Mouse (Mus musculus): ENCODE measurements around the gene Defb35. TPM values are rescaled to one million over a fixed set of nuclear protein-coding genes. Genes with fewer than 3 reads are reported as not detected.

Defb35 gene
- 1 to 10 TPM in 1 of 2 experiments, not detected in 1; 3.7 TPM for polyA plus RNA-seq (2017; shearing (Covaris generic))

DNA sequence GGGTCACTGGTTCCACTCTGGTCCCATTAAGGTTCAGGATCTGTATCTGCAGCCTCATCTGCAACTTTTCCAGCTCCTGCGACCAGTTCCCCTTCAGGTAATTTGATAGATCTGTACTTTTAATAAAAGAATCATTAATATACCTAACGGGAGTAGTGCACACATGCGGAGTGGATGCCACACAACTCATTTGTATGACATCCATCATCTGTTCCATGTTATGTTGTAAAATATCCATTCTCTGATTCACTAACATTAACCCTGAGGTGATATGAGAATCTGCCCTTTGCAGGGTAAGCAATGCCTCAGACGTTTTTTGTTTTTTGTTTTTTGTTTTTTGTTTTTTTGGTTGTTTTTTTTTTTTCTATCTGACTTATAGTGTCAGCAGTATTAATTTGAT, at the start of gene Defb35:
Defb35 (plus strand) TSS at position 301 of the 400 bp plus-strand sequence.

DNA sequence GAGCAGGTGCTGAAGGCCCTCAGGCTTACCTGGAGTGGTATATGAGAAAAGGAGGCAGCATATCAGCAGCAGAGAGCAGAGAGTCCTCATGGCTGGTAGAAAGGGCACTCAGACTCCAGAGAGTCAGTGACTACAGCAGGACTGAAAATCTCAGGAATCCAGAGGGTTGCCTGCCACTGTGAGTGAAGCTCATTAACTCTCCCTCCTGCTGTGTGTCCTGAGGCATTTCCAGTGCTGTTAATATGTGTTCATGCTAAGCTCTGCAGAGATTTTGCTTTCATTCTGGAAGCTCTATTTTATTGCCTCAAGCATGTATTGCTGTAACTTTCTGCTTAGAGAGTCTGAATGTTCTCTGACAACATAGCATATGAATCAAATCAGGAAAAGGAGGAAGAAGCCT, 31.9 kb upstream of the Defb35 start, which contains the start of gene Defb11:
Defb11 (minus strand) TSS at position 123 of the 400 bp plus-strand sequence.

DNA sequence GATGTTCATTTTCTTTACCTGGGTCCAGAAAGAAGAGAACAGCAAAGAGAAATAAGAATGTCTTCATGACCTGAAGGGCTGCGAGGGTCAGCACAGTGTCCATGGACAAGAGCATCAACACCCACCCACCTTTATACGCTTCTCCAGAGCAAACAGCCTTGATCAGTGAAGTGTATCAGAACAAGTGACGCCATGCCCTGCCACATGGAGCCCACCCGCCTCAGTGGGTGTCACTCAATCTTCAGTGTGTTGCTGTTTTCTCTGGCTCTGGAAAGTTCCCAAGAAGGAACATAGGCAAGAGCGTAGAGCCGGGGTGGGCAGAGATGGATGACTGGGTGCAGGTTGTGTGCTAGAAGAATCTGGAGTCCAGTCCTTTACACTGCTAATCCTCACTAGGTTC, 5.5 kb upstream of the Defb35 start, which contains the start of gene Defb15:
Defb15 (minus strand) TSS at position 101 of the 400 bp plus-strand sequence.

GRCm38 (mm10) chr8:21946462-21946861, 8.3 kb downstream of the Defb35 start, which contains the start of gene Defb13:
TSS of gene Defb13 (plus strand) at chr8:21946762.

DNA sequence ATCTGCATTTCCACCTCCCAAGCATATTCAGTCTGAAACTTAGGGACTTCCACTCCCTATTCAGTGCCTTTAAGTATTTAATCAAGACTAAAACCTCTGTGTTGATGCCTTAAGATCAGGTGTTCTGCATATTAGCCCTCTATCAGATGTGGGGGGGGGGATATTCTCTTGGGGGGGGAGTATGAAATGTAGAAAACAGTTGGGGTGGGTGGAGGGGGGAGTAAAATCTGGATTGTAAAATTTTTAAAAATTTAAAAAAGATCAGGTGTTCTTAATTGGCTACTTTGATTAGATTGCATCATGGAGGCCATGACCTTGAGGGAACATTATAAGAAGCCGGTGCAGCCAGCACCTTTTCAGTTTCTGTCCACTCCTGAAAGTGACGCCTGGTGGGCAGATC, 20.3 kb downstream of the Defb35 start, which contains the start of gene Fam90a1a:
Fam90a1a (plus strand) TSS at position 301 of the 400 bp plus-strand sequence.

DNA sequence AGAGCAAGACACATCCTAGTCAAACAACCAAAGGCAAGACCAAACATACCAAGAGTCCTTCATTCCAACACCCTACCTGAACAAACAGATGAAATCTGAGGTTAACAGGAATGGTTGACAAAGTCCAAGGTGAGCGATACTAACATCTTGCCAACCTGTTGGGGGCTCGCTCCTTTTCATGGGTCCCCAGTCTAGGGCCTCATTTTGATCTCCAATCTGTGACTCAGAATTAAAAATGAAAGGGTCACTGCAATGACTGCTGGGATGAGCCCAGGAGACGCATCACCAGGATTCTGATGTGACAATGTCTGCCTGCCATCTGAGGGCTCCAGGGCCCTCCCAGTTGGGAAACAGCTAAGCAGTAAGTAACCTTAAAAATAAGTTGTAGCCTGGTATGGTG, 31.3 kb downstream of the Defb35 start, which contains the start of gene Ccdc70:
Ccdc70 (plus strand) TSS at position 301 of the 400 bp plus-strand sequence.

Other genes starting within 250 kb of the Defb35 start
- gene AY761184, start 234.7 kb upstream of the Defb35 start, polyA plus RNA-seq (2017; shearing (Covaris generic)): not detected
- not detected for gene Defa24, start 203.9 kb upstream of the Defb35 start, polyA plus RNA-seq (2017; shearing (Covaris generic))
- gene Defb50, start 114.8 kb upstream of the Defb35 start, polyA plus RNA-seq (2017; shearing (Covaris generic)): not detected
- gene Defb2, start 98.4 kb upstream of the Defb35 start, polyA plus RNA-seq (2017; shearing (Covaris generic)): under 1 TPM in 1 of 2 experiments, not detected in 1; 0.59 TPM
- not detected for gene Defb10, start 79.5 kb upstream of the Defb35 start, polyA plus RNA-seq (2017; shearing (Covaris generic))
- not detected for gene Defb9, start 52.9 kb upstream of the Defb35 start, polyA plus RNA-seq (2017; shearing (Covaris generic))
- gene Defb11, start 31.9 kb upstream of the Defb35 start, polyA plus RNA-seq (2017; shearing (Covaris generic)): not detected
- not detected for gene Defb15, start 5.6 kb upstream of the Defb35 start, polyA plus RNA-seq (2017; shearing (Covaris generic))
- not detected for gene Defb13, start 8.4 kb downstream of the Defb35 start, polyA plus RNA-seq (2017; shearing (Covaris generic))
- 1 to 10 TPM in 1 of 2 experiments, under 1 TPM in 1; 0.17 to 1.7 TPM for gene Fam90a1a, start 20.4 kb downstream of the Defb35 start, polyA plus RNA-seq (2017; shearing (Covaris generic))
- gene Ccdc70, start 31.4 kb downstream of the Defb35 start, polyA plus RNA-seq (2017; shearing (Covaris generic)): under 1 TPM in 1 of 2 experiments, not detected in 1; 0.55 TPM
- under 1 TPM; 0.06 to 0.22 TPM for gene Atp7b, start 122.0 kb downstream of the Defb35 start, polyA plus RNA-seq (2017; shearing (Covaris generic))
- 10 to 100 TPM; 10.3 to 11.7 TPM for gene Alg11, start 122.4 kb downstream of the Defb35 start, polyA plus RNA-seq (2017; shearing (Covaris generic))
- under 1 TPM; 0.06 to 0.31 TPM for gene Nek5, start 186.7 kb downstream of the Defb35 start, polyA plus RNA-seq (2017; shearing (Covaris generic))
- 1 to 10 TPM; 3.8 to 7.1 TPM for gene Nek3, start 228.1 kb downstream of the Defb35 start, polyA plus RNA-seq (2017; shearing (Covaris generic))
- gene Ckap2, start 247.5 kb downstream of the Defb35 start, polyA plus RNA-seq (2017; shearing (Covaris generic)): 1 to 10 TPM; 1.8 to 7.9 TPM

Data from inflammation-experienced regulatory T-cells (primary cell).